Mouse (Mus musculus) neural tube, embryonic 10.5 days (tissue): ENCODE data around the gene Tpte.

Experiments
- DNase-seq: peaks from one replicate; pipeline ENCODE4 v3.0.0-alpha.2; 2017; ENCODE audit warnings: low spot score; ENCODE audit errors: extremely low spot score

The Tpte gene

GRCm38 (mm10) chr8:22376311-22376710 lies 93.1 kb downstream of the Tpte start:
- DNase-seq: no peak

GRCm38 (mm10) chr8:22376903-22377302 lies 93.7 kb downstream of the Tpte start:
- DNase-seq: peak; percentile 49

GRCm38 (mm10) chr8:22380934-22381333 lies 97.7 kb downstream of the Tpte start:
- no peak for DNase-seq

- DNase-seq: no peak
These were observed 99.8 kb downstream of the Tpte start for GRCm38 (mm10) chr8:22382824-22383595.

- DNase-seq: no peak
These were observed 101.9 kb downstream of the Tpte start for GRCm38 (mm10) chr8:22385158-22385557.

- DNase-seq: no peak
These were observed 106.6 kb downstream of the Tpte start for GRCm38 (mm10) chr8:22389874-22390273.

GRCm38 (mm10) chr8:22390766-22391463 lies 107.7 kb downstream of the Tpte start:
- DNase-seq: no peak

- no peak for DNase-seq
These were observed 111.2 kb downstream of the Tpte start for GRCm38 (mm10) chr8:22394471-22394870.

GRCm38 (mm10) chr8:22395256-22395655 lies 112.0 kb downstream of the Tpte start:
- no peak for DNase-seq

GRCm38 (mm10) chr8:22397811-22398141 lies 114.5 kb downstream of the Tpte start:
- DNase-seq: no peak

GRCm38 (mm10) chr8:22398142-22398951 lies 115.1 kb downstream of the Tpte start, which contains the start of gene Slc25a15:
Slc25a15 (minus strand) TSS chr8:22398597.
- DNase-seq: peak; percentile 93

GRCm38 (mm10) chr8:22399285-22399880 lies 116.1 kb downstream of the Tpte start:
- DNase-seq: no peak

GRCm38 (mm10) chr8:22400593-22400992 lies 117.4 kb downstream of the Tpte start:
- DNase-seq: no peak

- DNase-seq: no peak
These were observed 120.0 kb downstream of the Tpte start for GRCm38 (mm10) chr8:22403235-22403634.

- no peak for DNase-seq
These were observed 122.5 kb downstream of the Tpte start for GRCm38 (mm10) chr8:22405733-22406132.

- DNase-seq: no peak
These were observed 127.5 kb downstream of the Tpte start for GRCm38 (mm10) chr8:22410688-22411281.

- DNase-seq: peak; percentile 78
These were observed 128.1 kb downstream of the Tpte start, which contains the start of gene Mrps31 for GRCm38 (mm10) chr8:22411282-22411702. Mrps31 (plus strand) TSS chr8:22411361.

GRCm38 (mm10) chr8:22411971-22412370 lies 128.7 kb downstream of the Tpte start:
- no peak for DNase-seq
